Mouse (Mus musculus): ENCODE results near the gene Fxn. TPM values are rescaled to one million over a fixed set of nuclear protein-coding genes. Genes with fewer than 3 reads are reported as not detected.

The Fxn gene
- 62.6 and 65.0 TPM in 2 replicates for polyA plus RNA-seq (2016; fragmentation: Nextera tagmentation; extraction: Ambion mirVana)

DNA sequence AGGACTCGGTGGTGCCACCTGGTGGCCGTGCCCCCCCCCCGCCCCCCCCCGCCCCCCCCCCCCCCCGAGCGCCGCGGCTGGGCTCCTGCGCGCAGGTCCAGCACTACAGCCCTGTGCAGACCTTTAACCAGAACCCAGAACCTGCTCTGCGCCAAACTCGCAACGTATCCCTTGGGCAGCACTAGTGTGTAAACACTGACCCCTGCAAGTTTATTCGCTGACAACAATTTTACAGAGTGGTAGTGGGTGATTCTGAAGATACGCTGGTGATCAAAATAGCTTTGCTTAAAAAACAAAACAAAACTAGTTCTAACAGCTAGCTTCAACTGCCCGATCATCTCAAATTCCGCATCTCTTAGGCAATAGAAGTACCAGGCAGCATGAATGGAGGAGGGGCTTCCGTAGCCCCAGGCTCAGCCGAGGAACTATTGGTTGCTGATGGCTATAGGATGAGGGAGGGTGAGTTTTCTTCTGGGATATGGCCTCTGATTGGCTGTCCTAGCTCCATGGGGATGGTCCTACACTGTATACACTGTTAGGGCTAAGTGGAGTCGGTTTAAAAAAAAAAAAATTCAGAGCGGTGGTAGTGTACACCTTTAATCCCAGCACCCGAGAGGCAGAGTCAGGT is at the start of gene Fxn:
Gene Fxn (minus strand): TSS at position 5 of the 628 bp plus-strand sequence.
- Histone ChIP-seq H3K9me3 (no peaks in the 10 kb centered on the region), H3K4me1 (peaks cover 11% of the 10 kb centered on the region), H3K27me3 (replicated peaks; ENCODE audit: low read depth, poor library complexity, severe bottlenecking) (no peaks in the 10 kb centered on the region), H3K4me3 (peak within 1 kb of the TSS; percentile 76), H3K36me3 (replicated peaks) (peaks cover 20% of the 10 kb centered on the region), H3K27ac (replicated peaks) (peak within 1 kb of the TSS; percentile 97)
- WGBS: under 1% methylated on average over 18 of the region's 22 CpGs
- peak; percentile 86 for DNase-seq (ENCODE audit: low spot score)

DNA sequence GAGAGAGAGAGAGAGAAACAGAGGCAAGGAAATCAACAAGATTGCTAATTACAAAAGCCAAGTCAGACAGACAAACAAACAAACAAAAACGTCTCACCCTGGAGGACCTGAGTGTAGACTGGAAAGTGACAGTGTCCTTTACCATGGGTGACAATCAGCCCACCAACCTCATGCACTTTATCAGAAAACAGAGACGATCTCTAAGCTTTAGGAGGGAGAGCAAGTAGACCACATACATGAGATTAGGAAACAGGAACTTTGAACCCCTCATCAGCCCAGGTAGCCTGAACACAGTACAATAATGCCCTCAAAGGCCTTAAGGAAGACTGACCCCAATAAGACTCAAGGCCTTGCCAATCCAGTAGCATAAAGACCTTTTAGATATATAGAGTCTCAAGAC is 47.5 kb upstream of the Fxn start:
- H3K4me3 ChIP-seq: no peak overlapping the region
- no peak for DNase-seq (ENCODE audit: low spot score)
- no peaks in the 10 kb centered on the region for H3K36me3 ChIP-seq (replicated peaks)
- H3K4me1 ChIP-seq: peaks cover 28% of the 10 kb centered on the region
- 70% methylated on average over 2 of the region's 2 CpGs for WGBS
- no peaks in the 10 kb centered on the region for H3K9me3 ChIP-seq
- no peak overlapping the region for H3K27ac ChIP-seq (replicated peaks)
- H3K27me3 ChIP-seq (replicated peaks; ENCODE audit: low read depth, poor library complexity, severe bottlenecking): no peaks in the 10 kb centered on the region

DNA sequence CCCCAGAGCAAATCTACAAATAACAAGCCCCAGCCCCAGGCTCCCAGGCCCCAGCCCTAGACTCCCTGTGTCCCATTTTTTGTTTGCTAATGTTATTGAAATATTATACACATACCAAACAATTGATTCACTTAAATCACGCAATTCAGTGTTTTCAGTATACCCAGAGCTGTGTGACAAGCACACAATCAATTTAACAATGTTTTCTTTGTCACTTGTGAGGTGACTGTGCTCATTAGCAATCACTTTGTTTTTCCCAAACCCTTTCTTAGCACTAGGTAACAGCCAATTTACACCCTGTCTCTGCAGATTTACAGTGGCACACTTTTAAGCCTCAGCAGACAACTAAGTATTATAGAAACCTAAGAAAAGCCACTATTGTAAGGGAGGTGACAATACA is 46.6 kb upstream of the Fxn start:
- 37% methylated on average over 1 of the region's 1 CpGs for WGBS
- H3K4me3 ChIP-seq: no peak overlapping the region
- H3K27me3 ChIP-seq (replicated peaks; ENCODE audit: low read depth, poor library complexity, severe bottlenecking): no peaks in the 10 kb centered on the region
- peaks cover 32% of the 10 kb centered on the region for H3K4me1 ChIP-seq
- no peaks in the 10 kb centered on the region for H3K9me3 ChIP-seq
- no peak overlapping the region for H3K27ac ChIP-seq (replicated peaks)
- DNase-seq (ENCODE audit: low spot score): no peak
- H3K36me3 ChIP-seq (replicated peaks): no peaks in the 10 kb centered on the region

DNA sequence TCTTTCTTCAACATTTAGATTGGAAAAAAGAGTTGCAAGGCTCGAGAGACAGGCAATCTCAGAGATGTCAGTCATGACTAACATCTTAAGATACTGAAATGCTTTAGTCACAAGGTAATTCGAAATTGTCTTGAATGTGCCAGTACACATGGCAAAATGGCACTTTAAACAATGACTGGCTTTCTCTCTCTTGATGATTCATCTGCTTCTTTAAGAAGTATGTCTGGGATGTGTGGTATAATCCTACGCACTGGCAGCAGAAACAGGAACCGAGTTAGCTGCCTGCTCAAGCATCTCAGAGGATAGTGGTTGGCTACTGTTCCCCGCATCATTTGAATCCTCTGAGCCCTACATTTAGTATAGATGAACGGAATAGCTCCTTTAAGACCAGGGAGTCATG is 45.3 kb upstream of the Fxn start:
- WGBS: 82% methylated on average over 6 of the region's 6 CpGs
- no peaks in the 10 kb centered on the region for H3K36me3 ChIP-seq (replicated peaks)
- no peak for DNase-seq (ENCODE audit: low spot score)

DNA sequence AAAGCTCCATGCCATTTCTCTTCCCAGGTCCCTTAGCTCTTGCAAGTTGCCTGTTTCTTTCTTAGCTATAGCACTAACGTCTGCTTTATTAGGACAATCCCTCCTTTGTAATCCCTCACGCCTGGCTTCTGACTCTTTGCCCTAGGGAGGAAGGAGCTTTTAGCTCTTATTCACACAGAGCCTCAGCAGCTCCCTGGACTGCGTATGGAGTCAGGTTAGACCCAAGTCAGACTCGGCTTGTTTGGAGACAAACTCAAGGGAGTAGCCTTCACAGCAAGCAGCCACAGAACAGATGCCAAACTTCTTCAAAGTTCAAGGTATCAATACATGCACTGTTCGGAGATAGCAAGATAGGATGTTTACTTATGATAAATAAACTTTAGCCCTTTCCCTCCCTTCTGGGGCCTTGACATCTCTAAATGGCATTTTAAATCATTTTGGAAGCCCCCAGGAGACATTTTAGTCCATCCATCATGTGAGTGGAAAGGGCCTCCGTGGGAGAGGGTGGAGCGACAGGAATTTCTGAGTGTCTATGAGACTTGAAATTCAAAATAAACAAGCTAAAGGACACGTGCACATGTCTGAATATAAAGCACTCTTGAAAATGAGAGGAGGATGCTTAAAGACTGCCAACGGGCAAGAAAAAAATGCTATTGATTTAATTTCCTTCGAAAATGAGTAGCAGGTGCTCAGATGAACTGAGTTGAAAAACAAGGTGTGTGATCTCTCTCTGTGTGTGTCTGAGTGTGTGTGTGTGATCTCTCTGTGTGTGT is 43.6 kb upstream of the Fxn start:
- peak; percentile 48 for DNase-seq (ENCODE audit: low spot score)
- no peaks in the 10 kb centered on the region for H3K36me3 ChIP-seq (replicated peaks)
- 26% methylated on average over 10 of the region's 10 CpGs for WGBS
- no peak overlapping the region for H3K4me3 ChIP-seq
- H3K27ac ChIP-seq (replicated peaks): peak overlapping the region; percentile 40
- H3K4me1 ChIP-seq: peaks cover 32% of the 10 kb centered on the region
- no peaks in the 10 kb centered on the region for H3K27me3 ChIP-seq (replicated peaks; ENCODE audit: low read depth, poor library complexity, severe bottlenecking)
- no peaks in the 10 kb centered on the region for H3K9me3 ChIP-seq

More for the DNA sequence above, 45.3 kb upstream of the Fxn start:
- Histone ChIP-seq H3K4me3 (no peak overlapping the region), H3K9me3 (no peaks in the 10 kb centered on the region), H3K27me3 (replicated peaks; ENCODE audit: low read depth, poor library complexity, severe bottlenecking) (no peaks in the 10 kb centered on the region), H3K27ac (replicated peaks) (no peak overlapping the region), H3K4me1 (peaks cover 32% of the 10 kb centered on the region)

DNA sequence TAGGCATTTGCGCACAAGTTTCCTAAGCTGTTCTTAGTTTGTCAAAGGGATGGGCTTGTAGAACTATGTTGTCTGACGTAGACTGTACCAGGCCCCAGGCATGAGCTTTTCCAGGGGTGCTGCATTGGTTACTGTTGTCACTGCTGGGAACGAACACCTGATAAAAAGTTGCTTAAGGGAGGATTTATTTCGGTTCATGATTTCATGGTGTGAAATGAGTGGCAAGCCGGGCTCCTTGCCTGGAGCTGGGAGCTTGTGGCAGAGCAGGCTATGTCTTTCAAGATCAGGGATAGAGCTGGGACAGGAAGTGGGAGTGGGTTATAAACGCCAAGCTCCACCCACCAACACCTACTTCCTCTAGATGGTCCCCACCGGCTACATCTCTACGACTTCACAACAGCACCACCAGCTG is 41.5 kb upstream of the Fxn start:
- H3K36me3 ChIP-seq (replicated peaks): no peaks in the 10 kb centered on the region
- H3K9me3 ChIP-seq: no peaks in the 10 kb centered on the region
- H3K4me1 ChIP-seq: peaks cover 33% of the 10 kb centered on the region
- H3K4me3 ChIP-seq: no peak overlapping the region
- no peak overlapping the region for H3K27ac ChIP-seq (replicated peaks)
- no peak for DNase-seq (ENCODE audit: low spot score)
- 91% methylated on average over 8 of the region's 8 CpGs for WGBS
- H3K27me3 ChIP-seq (replicated peaks; ENCODE audit: low read depth, poor library complexity, severe bottlenecking): no peaks in the 10 kb centered on the region

DNA sequence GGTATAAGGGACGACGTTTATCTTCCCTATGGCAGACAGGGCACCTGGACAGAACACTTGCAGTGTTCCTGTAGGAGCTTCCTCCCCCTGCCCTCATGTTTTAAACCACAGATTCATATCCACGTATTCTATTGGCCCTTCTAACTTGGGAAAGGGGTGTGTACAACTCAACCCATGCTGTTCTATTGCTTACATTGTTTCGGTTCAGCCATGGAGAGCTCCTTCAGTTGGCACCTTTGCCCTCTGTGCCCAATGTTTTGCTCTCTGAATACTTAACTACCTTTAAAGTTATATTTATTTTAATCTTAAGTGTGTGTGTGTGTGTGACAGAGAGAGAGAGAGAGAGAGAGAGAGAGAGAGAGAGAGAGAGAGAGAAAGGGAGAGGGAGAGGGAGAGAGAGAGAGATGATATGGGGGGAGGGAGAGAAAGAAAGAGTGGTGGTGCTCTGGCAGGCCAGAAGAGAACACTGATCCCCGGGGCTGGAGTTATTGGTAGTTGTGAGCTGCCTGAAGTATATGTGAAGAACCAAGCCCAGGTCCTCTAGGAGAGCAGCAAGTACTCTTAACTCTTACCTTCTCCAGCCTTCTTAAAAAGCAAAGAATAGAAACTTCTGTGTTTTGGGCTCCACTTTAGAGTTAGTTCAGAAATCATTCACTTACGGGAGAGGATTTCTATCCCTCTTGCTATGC is 41.0 kb upstream of the Fxn start:
- Histone ChIP-seq H3K27me3 (replicated peaks; ENCODE audit: low read depth, poor library complexity, severe bottlenecking) (no peaks in the 10 kb centered on the region), H3K36me3 (replicated peaks) (no peaks in the 10 kb centered on the region), H3K9me3 (no peaks in the 10 kb centered on the region), H3K27ac (replicated peaks) (no peak overlapping the region), H3K4me3 (no peak overlapping the region), H3K4me1 (peaks cover 34% of the 10 kb centered on the region)
- no peak for DNase-seq (ENCODE audit: low spot score)
- 90% methylated on average over 6 of the region's 6 CpGs for WGBS

DNA sequence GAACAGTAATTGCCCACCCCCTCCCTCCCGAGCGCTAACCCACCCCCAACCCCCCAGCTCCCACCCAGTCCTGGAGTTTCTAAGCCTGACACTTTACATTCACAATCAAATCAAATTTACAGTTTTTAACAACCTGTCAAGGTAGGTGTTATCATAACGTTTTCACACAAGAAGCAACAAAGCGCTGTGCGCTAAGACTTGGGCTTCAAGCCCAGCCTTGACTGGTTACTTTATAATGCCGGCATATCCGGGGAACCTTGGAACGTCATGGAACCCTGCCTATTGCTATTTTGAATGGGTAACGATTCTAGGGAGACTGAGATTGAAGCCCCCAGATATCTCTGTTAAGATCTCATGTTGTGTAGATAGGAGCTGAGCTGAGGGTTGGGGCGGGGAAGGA is 37.8 kb upstream of the Fxn start:
- WGBS: 89% methylated on average over 10 of the region's 10 CpGs
- DNase-seq (ENCODE audit: low spot score): no peak
- H3K36me3 ChIP-seq (replicated peaks): no peaks in the 10 kb centered on the region
- no peak overlapping the region for H3K4me3 ChIP-seq
- no peaks in the 10 kb centered on the region for H3K27me3 ChIP-seq (replicated peaks; ENCODE audit: low read depth, poor library complexity, severe bottlenecking)
- H3K9me3 ChIP-seq: no peaks in the 10 kb centered on the region
- H3K27ac ChIP-seq (replicated peaks): no peak overlapping the region
- peaks cover 17% of the 10 kb centered on the region; the same call in 1 of the 2 replicates for H3K4me1 ChIP-seq

DNA sequence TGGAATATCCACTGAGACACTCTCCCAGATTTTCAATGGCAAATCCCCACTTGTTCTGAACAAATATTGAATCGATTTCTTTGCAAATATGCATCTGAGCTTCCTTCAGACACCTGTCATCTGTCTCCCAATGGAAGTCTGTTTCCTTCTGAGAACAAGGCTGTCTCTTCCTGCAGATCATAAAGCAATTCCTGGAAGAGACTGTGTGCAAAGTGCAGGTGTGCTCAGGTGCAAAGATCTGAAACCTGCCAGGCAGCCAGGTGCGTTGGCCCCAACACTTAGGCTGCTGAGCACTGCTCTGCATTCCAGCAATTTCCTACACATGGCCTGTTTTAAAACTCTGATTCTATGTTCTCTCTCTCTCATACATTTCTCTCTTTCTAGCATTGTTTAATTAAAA is 37.3 kb upstream of the Fxn start:
- no peak overlapping the region for H3K27ac ChIP-seq (replicated peaks)
- H3K4me1 ChIP-seq: peaks cover 15% of the 10 kb centered on the region; the same call in 1 of the 2 replicates
- 90% methylated on average over 2 of the region's 2 CpGs for WGBS
- no peak overlapping the region for H3K4me3 ChIP-seq
- no peaks in the 10 kb centered on the region for H3K36me3 ChIP-seq (replicated peaks)
- no peaks in the 10 kb centered on the region for H3K9me3 ChIP-seq
- no peaks in the 10 kb centered on the region for H3K27me3 ChIP-seq (replicated peaks; ENCODE audit: low read depth, poor library complexity, severe bottlenecking)
- DNase-seq (ENCODE audit: low spot score): no peak

DNA sequence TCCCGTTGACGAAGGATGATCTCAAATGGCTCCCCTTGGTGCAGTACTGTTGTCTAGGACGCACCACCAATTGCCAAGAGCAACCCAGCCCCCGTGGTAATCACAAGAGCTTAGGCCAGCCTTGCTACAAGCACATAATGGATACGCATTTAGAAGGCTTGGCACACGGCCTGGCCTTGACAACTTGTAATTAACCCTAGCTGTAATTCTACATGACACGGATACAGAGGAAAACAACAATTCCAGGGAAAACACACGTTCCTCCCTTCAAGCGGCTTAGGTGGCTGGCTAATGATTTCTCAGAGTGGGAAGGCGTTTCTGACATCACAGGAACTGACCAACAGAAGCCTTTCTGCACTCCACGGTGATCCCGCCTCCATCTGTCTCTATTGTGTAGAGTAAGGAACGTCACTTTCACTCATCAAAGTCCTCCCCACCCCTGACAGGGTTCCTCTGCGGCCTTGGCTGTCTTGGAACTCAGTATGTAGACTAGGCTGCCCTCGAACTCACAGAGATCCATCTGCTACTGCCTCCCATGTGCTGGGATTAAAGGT is 36.7 kb upstream of the Fxn start:
- peaks cover 12% of the 10 kb centered on the region; the same call in 1 of the 2 replicates for H3K4me1 ChIP-seq
- H3K4me3 ChIP-seq: no peak overlapping the region
- H3K9me3 ChIP-seq: no peaks in the 10 kb centered on the region
- no peak overlapping the region for H3K27ac ChIP-seq (replicated peaks)
- H3K27me3 ChIP-seq (replicated peaks; ENCODE audit: low read depth, poor library complexity, severe bottlenecking): no peaks in the 10 kb centered on the region
- no peak for DNase-seq (ENCODE audit: low spot score)
- H3K36me3 ChIP-seq (replicated peaks): no peaks in the 10 kb centered on the region
- 61% methylated on average over 15 of the region's 15 CpGs for WGBS

DNA sequence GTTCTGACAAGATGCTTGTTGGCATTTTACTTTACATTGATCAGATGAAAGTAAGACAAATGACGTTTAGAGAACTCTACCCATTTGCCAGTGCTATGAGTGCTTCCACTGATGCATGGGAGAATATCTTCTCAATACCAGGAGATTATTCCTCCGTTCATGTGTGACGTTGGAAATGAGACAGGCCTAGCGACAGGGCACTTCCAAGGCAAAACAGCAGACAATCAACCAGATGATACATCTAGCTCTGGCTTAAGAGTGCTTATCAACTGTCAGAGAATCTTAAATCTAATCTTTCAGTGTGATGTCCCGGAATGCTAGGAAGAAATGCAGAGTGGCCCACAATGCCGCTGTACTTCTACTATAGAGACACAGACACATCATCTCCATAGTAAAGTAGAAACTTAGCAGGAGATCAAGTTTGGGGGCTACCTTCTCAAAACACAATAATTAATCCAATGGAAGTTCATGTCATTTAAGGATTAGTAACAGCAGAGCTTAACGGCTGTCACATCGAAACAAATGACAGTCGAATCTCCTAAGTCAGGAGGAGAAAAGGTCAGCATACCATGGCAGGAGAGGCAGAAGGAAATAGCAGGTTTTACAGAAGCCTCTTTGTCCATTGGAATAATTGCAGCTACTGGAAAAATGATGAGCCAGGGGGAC is 35.8 kb upstream of the Fxn start:
- Histone ChIP-seq H3K27ac (replicated peaks) (no peak overlapping the region), H3K4me1 (peaks cover 11% of the 10 kb centered on the region; the same call in 1 of the 2 replicates), H3K9me3 (no peaks in the 10 kb centered on the region), H3K27me3 (replicated peaks; ENCODE audit: low read depth, poor library complexity, severe bottlenecking) (no peaks in the 10 kb centered on the region), H3K4me3 (no peak overlapping the region), H3K36me3 (replicated peaks) (no peaks in the 10 kb centered on the region)
- DNase-seq (ENCODE audit: low spot score): no peak
- WGBS: 66% methylated on average over 9 of the region's 9 CpGs

DNA sequence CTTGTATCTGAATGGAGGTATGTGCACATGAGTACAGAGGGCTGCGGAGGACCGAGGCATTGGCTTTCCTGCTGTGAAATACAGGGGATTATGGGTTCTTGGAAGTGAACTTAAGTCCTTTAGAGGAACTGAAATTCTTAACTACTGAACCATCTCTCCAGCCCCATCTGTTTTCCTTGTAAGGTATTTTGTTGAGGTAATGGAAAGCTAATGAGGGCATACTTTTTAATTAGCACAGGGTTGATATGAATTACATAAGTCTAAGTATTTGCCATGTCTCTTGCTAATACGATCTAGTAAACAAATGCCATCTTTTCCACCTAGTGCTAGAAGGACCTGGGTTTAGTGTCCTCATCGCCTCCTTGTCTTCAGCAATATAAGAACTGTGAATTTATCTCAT is 34.8 kb upstream of the Fxn start:
- DNase-seq (ENCODE audit: low spot score): no peak
- no peak overlapping the region for H3K4me3 ChIP-seq
- no peak overlapping the region for H3K27ac ChIP-seq (replicated peaks)
- no peaks in the 10 kb centered on the region for H3K27me3 ChIP-seq (replicated peaks; ENCODE audit: low read depth, poor library complexity, severe bottlenecking)
- WGBS: 94% methylated on average over 4 of the region's 4 CpGs
- H3K4me1 ChIP-seq: peaks cover 11% of the 10 kb centered on the region; the same call in 1 of the 2 replicates
- H3K9me3 ChIP-seq: no peaks in the 10 kb centered on the region
- H3K36me3 ChIP-seq (replicated peaks): no peaks in the 10 kb centered on the region

Data from embryonic facial prominence, embryonic 10.5 days (tissue).